Mouse (Mus musculus): ENCODE measurements around the gene S100a7a. TPM values are rescaled to one million over a fixed set of nuclear protein-coding genes. Genes with fewer than 3 reads are reported as not detected.

Gene S100a7a
- polyA plus RNA-seq, 1 experiment = 0.39 TPM

Other genes starting within 250 kb of the S100a7a start
- 30.2 and 36.5 TPM in 2 replicates for gene Ints3, start 220.4 kb upstream of the S100a7a start, polyA plus RNA-seq (2012; rRNA removed)
- 49.7 and 51.1 TPM in 2 replicates for gene Npr1, start 188.2 kb upstream of the S100a7a start, polyA plus RNA-seq (2012; rRNA removed)
- 30.6 and 34.0 TPM in 2 replicates for gene Ilf2, start 177.9 kb upstream of the S100a7a start, polyA plus RNA-seq (2012; rRNA removed)
- 38.3 and 41.3 TPM in 2 replicates for gene Snapin, start 163.0 kb upstream of the S100a7a start, polyA plus RNA-seq (2012; rRNA removed)
- gene Chtop, start 144.5 kb upstream of the S100a7a start, polyA plus RNA-seq (2012; rRNA removed) = 35.9 and 46.2 TPM in 2 replicates
- gene S100a1, start 139.6 kb upstream of the S100a7a start, polyA plus RNA-seq (2012; rRNA removed) = 184 and 230 TPM in 2 replicates
- gene S100a13, start 139.6 kb upstream of the S100a7a start, polyA plus RNA-seq (2012; rRNA removed) = 73.7 and 97.9 TPM in 2 replicates
- gene S100a14, start 127.2 kb upstream of the S100a7a start, polyA plus RNA-seq (2012; rRNA removed) = 2.5 and 7.2 TPM in 2 replicates
- 161 and 192 TPM in 2 replicates for gene S100a16, start 116.8 kb upstream of the S100a7a start, polyA plus RNA-seq (2012; rRNA removed)
- 1.4 TPM in 2 replicates for gene S100a3, start 93.4 kb upstream of the S100a7a start, polyA plus RNA-seq (2012; rRNA removed)
- not detected in 2 replicates for gene S100a2, start 63.8 kb upstream of the S100a7a start, polyA plus RNA-seq (2012; rRNA removed)
- gene Gm42674, start 52.1 kb upstream of the S100a7a start, polyA plus RNA-seq (2012; rRNA removed) = not detected in 2 replicates
- 27.8 and 69.1 TPM in 2 replicates for gene S100a4, start 50.2 kb upstream of the S100a7a start, polyA plus RNA-seq (2012; rRNA removed)
- gene S100a5, start 45.5 kb upstream of the S100a7a start, polyA plus RNA-seq (2012; rRNA removed) = not detected in 2 replicates
- gene S100a6, start 41.1 kb upstream of the S100a7a start, polyA plus RNA-seq (2012; rRNA removed) = 229 and 578 TPM in 2 replicates
- gene S100a8, start 15.0 kb downstream of the S100a7a start, polyA plus RNA-seq (2012; rRNA removed) = 0.48 and 7.4 TPM in 2 replicates
- gene S100a9, start 41.7 kb downstream of the S100a7a start, polyA plus RNA-seq (2012; rRNA removed) = 1.2 and 1.3 TPM in 2 replicates
- gene Pglyrp4, start 72.9 kb downstream of the S100a7a start, polyA plus RNA-seq (2012; rRNA removed) = 0.76 and 0.77 TPM in 2 replicates
- not detected in 2 replicates for gene Gm5849, start 123.9 kb downstream of the S100a7a start, polyA plus RNA-seq (2012; rRNA removed)